19 mouse cellular contexts compared by ENCODE assay signal in genomic region chr11:90483766-90484165, GRCm38 (mm10).
DNase-seq lines count a peak whose midpoint lies in the region; ATAC-seq lines count a peak whose summit lies in the region.
"Had no signal": no experiment of that assay in that cellular context is flagged by ENCODE, and none has a peak within 500 bp of the region (broad histone marks: within the 10 kb centered on the region; RNA-seq: fewer than 3 reads in every experiment).

No protein-coding gene starts in this region.

- no peaks in the 10 kb centered on the region for H3K27me3 ChIP-seq in heart, embryonic 11.5 days (ENCODE audit: control insufficient read depth, insufficient read depth, low read length)
- no peaks in the 10 kb centered on the region for H3K27me3 ChIP-seq in heart, embryonic 10.5 days (ENCODE audit: insufficient read depth, poor library complexity, severe bottlenecking)
- H3K27me3 ChIP-seq: CH12.LX, Patski had no signal

- WGBS in heart, embryonic 11.5 days (ENCODE audit: insufficient replicate concordance): 82% methylated on average over 3 of the region's 3 CpGs
- WGBS in heart, embryonic 10.5 days: 87% methylated on average over 3 of the region's 3 CpGs

- intact Hi-C loops in heart, postnatal 25 days (cut with DNase I): no loop called here

- H3K27ac ChIP-seq in heart, embryonic 11.5 days (ENCODE audit: low read depth, low read length): no peak overlapping the region
- H3K27ac ChIP-seq in heart, embryonic 10.5 days: no peak overlapping the region

- peaks cover 2% of the 10 kb centered on the region; the same call in 1 of the 2 replicates for H3K36me3 ChIP-seq in heart, embryonic 11.5 days (ENCODE audit: control insufficient read depth, insufficient read depth, low read length)
- H3K36me3 ChIP-seq in heart, embryonic 10.5 days: peaks cover 26% of the 10 kb centered on the region; the same call in 1 of the 2 replicates

- no peaks in the 10 kb centered on the region for H3K9me3 ChIP-seq in heart, embryonic 11.5 days (replicated peaks; ENCODE audit: control insufficient read depth, low read length)
- no peaks in the 10 kb centered on the region for H3K9me3 ChIP-seq in heart, embryonic 10.5 days
- H3K9me3 ChIP-seq: G1E had no signal

- no peak overlapping the region for H3K4me3 ChIP-seq in heart, embryonic 11.5 days (ENCODE audit: low read depth, low read length)
- H3K4me3 ChIP-seq in heart, embryonic 10.5 days: no peak overlapping the region

- ATAC-seq in heart, embryonic 11.5 days (replicated peaks; ENCODE audit: insufficient number of reproducible peaks, low FRiP score, low TSS enrichment): no peak
- ATAC-seq: activated CD4-positive, CD25-positive, alpha-beta regulatory T cell, adult 4 months; CD4-positive, CD25-positive, alpha-beta regulatory T cell, adult 4 months; Patski had no signal

- peaks cover 3% of the 10 kb centered on the region; the same call in 1 of the 2 replicates for H3K4me1 ChIP-seq in heart, embryonic 11.5 days (ENCODE audit: control insufficient read depth, insufficient read depth, low read length)
- H3K4me1 ChIP-seq in heart, embryonic 10.5 days: 0 out of 2 replicates have a peak, but pooled peaks cover 3% of the 10 kb centered on the region

- H3K9ac ChIP-seq in heart, embryonic 11.5 days (ENCODE audit: low read depth, low read length): no peak overlapping the region

- H3K4me2 ChIP-seq in heart, embryonic 11.5 days: no peak overlapping the region

- peak; percentile 52 for DNase-seq in heart, adult 11 months
- DNase-seq in heart, embryonic 10.5 days (ENCODE audit: low spot score): peak; percentile 68
- DNase-seq in heart, postnatal 25 days (ENCODE audit: low spot score): no peak
- DNase-seq: adrenal gland, adult 2 months; adrenal gland, adult 8-10 months; adrenal gland, postnatal 10 days; adrenal gland, postnatal 14 days; adrenal gland, postnatal 25 days; adrenal gland, postnatal 36 days; B cell, adult 2 months; cerebellum, adult 11 months; cerebellum, adult 11-12 months; cerebellum, adult 18-20 months had no signal
